Mouse (Mus musculus) ES-Bruce4 (cell line): ENCODE measurements around the gene Dhrs7. TPM values are rescaled to one million over a fixed set of nuclear protein-coding genes. Genes with fewer than 3 reads are reported as not detected.

Experiments
- H3K27ac ChIP-seq: 2 replicates; pipeline ENCODE4 v1.5.1; 2012; ENCODE audit warnings: low read length, inconsistent platforms; ENCODE audit not compliant: insufficient read depth
- H3K27me3 ChIP-seq: 2 replicates; pipeline ENCODE4 v1.6.1; 2012; ENCODE audit warnings: mild to moderate bottlenecking, low read length, inconsistent platforms; ENCODE audit not compliant: control insufficient read depth, poor library complexity, insufficient read depth, severe bottlenecking
- H3K36me3 ChIP-seq: 2 replicates; pipeline ENCODE4 v1.6.1; 2012; ENCODE audit warnings: inconsistent platforms, mild to moderate bottlenecking, low read length, moderate library complexity; ENCODE audit not compliant: control insufficient read depth, poor library complexity, insufficient read depth, severe bottlenecking
- H3K4me1 ChIP-seq: one replicate; pipeline ENCODE4 v1.8.1; 2011; ENCODE audit warnings: low read length; ENCODE audit not compliant: control insufficient read depth, insufficient read depth
- H3K4me3 ChIP-seq: 2 replicates; pipeline ENCODE4 v1.5.1; 2011; ENCODE audit warnings: low read depth, mild to moderate bottlenecking, low read length
- H3K9ac ChIP-seq: 2 replicates; pipeline ENCODE4 v1.6.1; 2012; ENCODE audit warnings: low read depth, mild to moderate bottlenecking, inconsistent platforms; ENCODE audit not compliant: poor library complexity, severe bottlenecking
- H3K9me3 ChIP-seq: replicated peaks from 2 replicates; pipeline ENCODE4 v1.6.1; 2012; ENCODE audit warnings: mild to moderate bottlenecking, low read length, inconsistent platforms; ENCODE audit not compliant: control insufficient read depth, poor library complexity, insufficient read depth, severe bottlenecking
- CTCF ChIP-seq: IDR thresholded peaks from one replicate; pipeline ENCODE4 v1.8.1; 2011; ENCODE audit warnings: low read depth, low read length
- EP300 ChIP-seq: IDR thresholded peaks from 2 replicates; pipeline ENCODE4 v1.6.1; 2011; ENCODE audit warnings: low read depth, low read length; ENCODE audit not compliant: insufficient read depth
- POLR2A ChIP-seq: IDR thresholded peaks from one replicate; pipeline ENCODE4 v1.8.1; 2011; ENCODE audit warnings: low read length; ENCODE audit not compliant: insufficient read depth
- polyA plus RNA-seq: library from polyadenylated mRNA; stranded (reverse); fragments of >200 nt; gene quantifications from 2 replicates; pipeline ENCODE4 v1.2.4, GENCODE M21; 2011; ENCODE audit warnings: low read depth; ENCODE audit not compliant: missing spikeins, insufficient read depth, insufficient read length

Dhrs7 gene
- polyA plus RNA-seq, 1 experiment = 42.7 TPM

DNA sequence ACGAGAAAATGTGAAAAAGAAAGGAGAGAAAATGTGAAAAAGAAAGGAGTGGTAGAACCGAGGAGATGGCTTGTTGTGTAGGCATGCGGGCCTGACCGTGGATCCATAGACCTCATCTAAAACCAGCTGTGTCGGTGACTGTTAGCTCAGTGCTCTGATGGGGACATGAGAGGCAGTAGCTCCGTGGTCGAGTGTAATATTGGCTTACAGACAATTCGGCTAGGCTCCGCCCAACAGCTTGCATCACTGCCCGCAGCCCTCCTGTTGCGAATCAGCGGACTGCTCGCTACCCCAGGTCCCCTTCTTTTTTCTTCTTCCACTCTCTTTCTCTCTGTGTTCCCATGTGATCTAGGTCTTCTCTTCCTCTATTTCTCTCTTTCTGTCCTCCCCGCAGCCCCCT, 15.8 kb downstream of the Dhrs7 start:
- H3K4me3 ChIP-seq = peak overlapping the region; percentile 19; the same call in 1 of the 2 replicates
- no peak for TF ChIP-seq POLR2A
- 0 out of 2 replicates have a peak, but pooled peaks have one; percentile 57 for TF ChIP-seq EP300
- no peak for TF ChIP-seq CTCF
- H3K36me3 ChIP-seq = peaks cover 15% of the 10 kb centered on the region; the same call in 1 of the 2 replicates
- peaks cover 42% of the 10 kb centered on the region for H3K9me3 ChIP-seq
- peaks cover 2% of the 10 kb centered on the region for H3K4me1 ChIP-seq
- peak overlapping the region; percentile 100 for H3K27ac ChIP-seq
- H3K27me3 ChIP-seq = no peaks in the 10 kb centered on the region
- H3K9ac ChIP-seq = peak overlapping the region; percentile 65

DNA sequence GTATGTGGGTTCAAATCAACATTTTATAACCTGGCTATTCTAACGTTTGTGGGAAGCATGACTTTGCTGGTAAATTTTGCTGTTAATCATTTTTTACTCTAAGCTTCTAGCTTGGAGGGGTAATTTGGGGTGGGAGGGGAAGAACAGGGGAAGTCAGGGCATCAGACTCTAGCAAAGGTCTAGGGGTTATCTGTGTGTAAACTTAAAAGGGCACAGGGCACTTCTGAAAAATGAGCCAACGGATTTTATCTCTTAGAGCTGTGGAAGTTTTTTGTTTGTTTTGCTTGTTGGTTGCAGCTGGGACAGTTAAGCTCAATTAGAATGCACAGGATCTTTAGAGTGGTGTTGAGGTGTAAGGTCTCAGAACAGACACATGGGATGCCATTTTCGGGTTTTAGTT, 26.7 kb downstream of the Dhrs7 start:
- H3K9ac ChIP-seq = no peak overlapping the region
- H3K9me3 ChIP-seq = peaks cover 49% of the 10 kb centered on the region
- TF ChIP-seq EP300 = no peak
- TF ChIP-seq CTCF = no peak
- no peak for TF ChIP-seq POLR2A
- peaks cover 2% of the 10 kb centered on the region for H3K36me3 ChIP-seq
- no peak overlapping the region for H3K4me3 ChIP-seq
- H3K27ac ChIP-seq = no peak overlapping the region
- no peaks in the 10 kb centered on the region for H3K4me1 ChIP-seq
- H3K27me3 ChIP-seq = no peaks in the 10 kb centered on the region

DNA sequence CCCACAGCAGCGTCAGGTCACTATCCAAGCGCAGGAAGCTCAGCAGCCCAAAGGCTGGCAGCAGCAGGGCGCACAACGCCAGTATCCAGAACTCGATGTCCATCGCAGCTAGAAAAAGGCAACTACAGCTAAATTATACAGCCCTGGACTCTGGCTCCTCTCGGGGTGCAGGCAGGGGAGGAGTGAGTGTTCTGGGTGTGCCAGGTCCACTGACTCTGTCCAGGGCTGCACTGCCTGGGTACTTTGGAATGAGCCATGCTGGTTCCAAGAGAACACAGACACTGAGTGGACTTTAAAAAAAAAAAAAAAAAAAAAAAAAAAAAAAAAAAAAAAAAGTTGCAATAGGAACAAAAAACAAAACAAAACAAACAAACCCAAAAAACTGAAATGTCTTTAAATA, 36.0 kb downstream of the Dhrs7 start:
- TF ChIP-seq POLR2A = no peak
- no peak for TF ChIP-seq EP300
- H3K9ac ChIP-seq = no peak overlapping the region
- no peaks in the 10 kb centered on the region for H3K9me3 ChIP-seq
- no peak overlapping the region for H3K4me3 ChIP-seq
- H3K27ac ChIP-seq = no peak overlapping the region
- no peaks in the 10 kb centered on the region for H3K36me3 ChIP-seq
- H3K4me1 ChIP-seq = no peaks in the 10 kb centered on the region
- no peaks in the 10 kb centered on the region for H3K27me3 ChIP-seq

DNA sequence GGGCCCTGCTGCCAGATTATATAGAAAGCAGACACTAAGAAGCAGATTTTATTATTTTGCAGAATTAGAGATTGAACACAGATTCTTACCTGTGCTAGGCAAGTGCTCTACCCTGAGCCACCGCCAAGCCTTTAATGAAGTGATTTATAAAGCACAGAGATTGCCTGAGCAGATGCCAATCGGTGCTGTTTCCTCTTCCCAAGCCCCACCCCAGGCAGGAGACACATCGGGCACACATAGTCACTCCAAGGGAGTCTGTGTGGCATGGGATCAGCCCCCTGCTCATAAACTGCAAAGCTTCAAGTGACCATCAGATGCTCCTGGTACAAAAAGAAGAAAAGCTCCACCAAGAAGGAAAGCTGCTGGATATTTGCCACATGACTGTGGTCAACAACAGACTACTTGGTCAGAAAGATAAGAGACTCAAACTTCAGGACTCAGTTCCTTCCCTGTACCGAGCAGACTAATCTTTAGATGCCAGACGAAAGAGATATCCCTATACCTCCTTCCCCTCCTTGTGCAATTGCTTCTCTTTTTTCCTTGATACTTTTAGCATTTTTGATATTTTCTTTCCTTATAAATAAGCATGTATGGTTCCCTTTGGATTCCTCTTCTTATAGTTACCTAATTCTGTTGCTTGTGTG, 41.7 kb downstream of the Dhrs7 start:
- Histone ChIP-seq H3K27me3 (no peaks in the 10 kb centered on the region), H3K4me1 (no peaks in the 10 kb centered on the region), H3K4me3 (no peak overlapping the region), H3K9me3 (no peaks in the 10 kb centered on the region), H3K36me3 (no peaks in the 10 kb centered on the region), H3K9ac (no peak overlapping the region), H3K27ac (no peak overlapping the region)
- no peak for TF ChIP-seq CTCF
- no peak for TF ChIP-seq EP300
- no peak for TF ChIP-seq POLR2A

DNA sequence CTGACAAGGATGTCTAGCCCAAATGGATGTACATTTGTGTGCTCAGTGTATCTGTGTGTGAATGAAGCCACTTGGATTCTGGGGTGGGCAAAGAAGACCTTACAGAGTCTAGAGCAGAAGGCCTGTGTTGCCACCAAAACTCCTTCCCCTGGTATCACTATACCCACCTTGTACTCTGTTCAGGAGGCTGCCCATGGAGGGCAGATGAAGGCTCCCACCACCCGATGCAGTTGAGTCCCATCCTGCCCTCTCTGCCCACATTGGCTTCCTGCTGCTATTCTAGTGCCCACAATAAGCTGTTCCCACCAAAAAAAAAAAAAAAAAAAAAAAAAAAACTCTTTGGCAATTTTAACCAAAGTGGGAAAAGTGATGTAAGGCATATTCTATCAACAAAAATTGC, 43.3 kb downstream of the Dhrs7 start:
- no peaks in the 10 kb centered on the region for H3K4me1 ChIP-seq
- H3K4me3 ChIP-seq = no peak overlapping the region
- no peaks in the 10 kb centered on the region for H3K36me3 ChIP-seq
- TF ChIP-seq EP300 = no peak
- H3K9me3 ChIP-seq = no peaks in the 10 kb centered on the region
- no peaks in the 10 kb centered on the region for H3K27me3 ChIP-seq
- H3K27ac ChIP-seq = no peak overlapping the region
- no peak overlapping the region for H3K9ac ChIP-seq

DNA sequence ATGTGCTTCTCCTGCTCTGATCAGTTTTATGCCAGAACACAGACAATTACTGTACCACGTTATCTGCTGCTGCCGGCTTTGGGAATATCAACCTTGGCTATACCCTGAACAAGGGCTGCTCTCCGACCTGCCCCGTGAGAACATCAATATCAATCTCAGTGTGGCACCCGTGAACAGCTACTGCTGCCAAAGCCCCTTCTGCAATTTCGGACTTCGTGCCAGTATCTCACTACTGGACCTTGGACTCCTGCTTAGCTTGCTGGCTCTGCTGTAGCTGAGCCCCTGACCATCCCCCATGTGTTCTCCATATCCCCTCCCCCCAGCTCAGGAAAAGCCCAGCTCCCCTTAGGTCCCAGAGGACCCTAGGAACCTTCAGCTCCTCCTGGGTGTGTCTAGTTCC, 43.9 kb downstream of the Dhrs7 start:
- Histone ChIP-seq H3K27ac (no peak overlapping the region), H3K4me3 (no peak overlapping the region), H3K9me3 (no peaks in the 10 kb centered on the region), H3K4me1 (no peaks in the 10 kb centered on the region), H3K27me3 (no peaks in the 10 kb centered on the region), H3K36me3 (no peaks in the 10 kb centered on the region), H3K9ac (no peak overlapping the region)
- TF ChIP-seq CTCF = no peak
- no peak for TF ChIP-seq EP300
- TF ChIP-seq POLR2A = no peak
